Mouse (Mus musculus) forebrain, embryonic 13.5 days (tissue): ENCODE results near the gene Hist2h4. TPM values are rescaled to one million over a fixed set of nuclear protein-coding genes. Genes with fewer than 3 reads are reported as not detected.

Experiments
- microRNA-seq: library from miRNA; unstranded; fragments of <30 nt; microRNA quantifications from one replicate; pipeline ENCODE4, GENCODE M21; 2016
- polyA plus RNA-seq: library from polyadenylated mRNA; unstranded; fragments of >200 nt; fragmentation: Nextera tagmentation; extraction: Ambion mirVana; gene quantifications from 2 replicates; pipeline ENCODE4 v1.2.1, GENCODE M21; 2015

Gene Hist2h4
- polyA plus RNA-seq, 1 experiment from 2014 or later = 24.3 TPM

Small RNA genes within 50 kb of the gene (microRNA-seq; reads per million reads assigned to microRNA genes)
- not detected for gene Gm44492
- not detected for gene Gm47311
- gene Gm47313 = not detected

Other genes starting within 250 kb of the Hist2h4 start
- gene Vps45, start 204.8 kb downstream of the Hist2h4 start, polyA plus RNA-seq = 51.9 and 62.2 TPM in 2 replicates
- 11.9 and 12.4 TPM in 2 replicates for gene Otud7b, start 158.8 kb downstream of the Hist2h4 start, polyA plus RNA-seq
- 9.0 and 12.9 TPM in 2 replicates for gene Mtmr11, start 101.3 kb downstream of the Hist2h4 start, polyA plus RNA-seq
- gene Sf3b4, start 91.0 kb downstream of the Hist2h4 start, polyA plus RNA-seq = 161 and 181 TPM in 2 replicates
- gene Sv2a, start 82.2 kb downstream of the Hist2h4 start, polyA plus RNA-seq = 29.3 and 37.9 TPM in 2 replicates
- gene Bola1, start 43.6 kb downstream of the Hist2h4 start, polyA plus RNA-seq = 82.2 and 86.6 TPM in 2 replicates
- gene Hist2h2ab, start 43.4 kb downstream of the Hist2h4 start, polyA plus RNA-seq = 0.78 and 2.2 TPM in 2 replicates
- 13.2 and 13.3 TPM in 2 replicates for gene Hist2h2ac, start 42.4 kb downstream of the Hist2h4 start, polyA plus RNA-seq
- 10.7 and 11.0 TPM in 2 replicates for gene Hist2h2be, start 42.2 kb downstream of the Hist2h4 start, polyA plus RNA-seq
- 14.7 and 15.0 TPM in 2 replicates for gene Hist2h3c2, start 24.2 kb downstream of the Hist2h4 start, polyA plus RNA-seq
- 74.1 and 91.2 TPM in 2 replicates for gene Hist2h2aa2, start 23.0 kb downstream of the Hist2h4 start, polyA plus RNA-seq
- gene Hist2h2aa1, start 17.8 kb downstream of the Hist2h4 start, polyA plus RNA-seq = 46.4 and 48.0 TPM in 2 replicates
- 0.34 and 0.93 TPM in 2 replicates for gene Hist2h3c1, start 16.6 kb downstream of the Hist2h4 start, polyA plus RNA-seq
- gene Hist2h3b, start 5.3 kb upstream of the Hist2h4 start, polyA plus RNA-seq = 105 and 122 TPM in 2 replicates
- gene Hist2h2bb, start 6.4 kb upstream of the Hist2h4 start, polyA plus RNA-seq = 16.0 and 19.8 TPM in 2 replicates
- gene Fcgr1, start 30.7 kb upstream of the Hist2h4 start, polyA plus RNA-seq = 0.56 and 1.0 TPM in 2 replicates
- not detected in 2 replicates for gene BC107364, start 189.0 kb upstream of the Hist2h4 start, polyA plus RNA-seq